Mouse (Mus musculus): ENCODE measurements around the gene Abhd12b.

DNA sequence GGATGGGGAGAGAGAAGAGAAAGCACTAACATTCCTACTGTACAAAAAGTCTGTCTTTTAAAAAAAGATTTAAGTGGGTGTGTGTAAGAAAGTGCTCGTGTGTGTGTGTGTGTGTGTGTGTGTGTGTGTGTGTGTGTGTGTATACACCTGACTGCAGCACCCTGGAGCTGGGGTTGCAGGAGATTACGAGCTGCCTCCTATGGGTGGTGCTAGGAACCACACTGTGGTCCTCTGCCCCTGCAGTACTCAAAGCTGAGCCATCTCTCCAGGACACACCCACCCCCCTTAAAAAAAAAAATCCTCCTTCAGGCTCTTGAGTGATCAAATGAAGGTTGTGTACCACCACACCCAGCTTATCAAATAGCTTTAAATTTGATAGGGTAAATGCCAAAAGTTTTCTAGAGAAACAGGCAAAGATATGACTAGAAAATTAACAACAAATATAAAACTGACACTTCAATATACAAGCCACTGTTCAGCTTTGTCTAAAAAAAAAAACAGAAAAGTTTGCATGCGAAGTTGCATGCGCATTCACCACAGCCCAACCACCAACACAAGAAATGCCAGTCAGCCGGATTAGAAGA, 12.9 kb upstream of the Abhd12b start:
- no peak for TF ChIP-seq CTCF (IDR thresholded peaks at IDR 0.05; ENCODE audit: extremely low read depth, insufficient read depth, low read length)
- TF ChIP-seq POLR2A (IDR thresholded peaks at IDR 0.05; ENCODE audit: extremely low read depth, insufficient read depth, low read length), result no peak

Data from cortical plate, adult 2 months (tissue).